Mouse (Mus musculus): ENCODE results near the gene Hist1h2ae. TPM values are rescaled to one million over a fixed set of nuclear protein-coding genes. Genes with fewer than 3 reads are reported as not detected.
"Not testable (repeated sequence)": the region's sequence is repeated elsewhere in the genome, so short reads cannot be mapped to it uniquely, and the experiment has no call there.

Gene Hist1h2ae
- polyA plus RNA-seq, 1 experiment, result 5.0 TPM

- peak within 1 kb of the TSS; percentile 95 for H3K9ac ChIP-seq (ENCODE audit: low read depth, poor library complexity, severe bottlenecking)
- H3K4me3 ChIP-seq (ENCODE audit: low read depth, low read length), result peak within 1 kb of the TSS; percentile 68
- TF ChIP-seq POLR2A (IDR thresholded peaks at IDR 0.05; ENCODE audit: insufficient read depth, low read length) (peak; percentile 100), EP300 (IDR thresholded peaks at IDR 0.05; ENCODE audit: insufficient read depth, low read depth, low read length) (peak; percentile 72), CTCF (IDR thresholded peaks at IDR 0.05; ENCODE audit: low read depth, low read length) (no peak)
- H3K36me3 ChIP-seq (ENCODE audit: control insufficient read depth, insufficient read depth, low read length, poor library complexity, severe bottlenecking), result no peaks in the 10 kb centered on the region
- H3K9me3 ChIP-seq (replicated peaks; ENCODE audit: control insufficient read depth, insufficient read depth, low read length, poor library complexity, severe bottlenecking), result no peaks in the 10 kb centered on the region
- H3K27ac ChIP-seq (ENCODE audit: insufficient read depth, low read length), result peak within 1 kb of the TSS; percentile 64
- H3K27me3 ChIP-seq (ENCODE audit: control insufficient read depth, insufficient read depth, low read length, poor library complexity, severe bottlenecking), result no peaks in the 10 kb centered on the region
- H3K4me1 ChIP-seq (ENCODE audit: control insufficient read depth, insufficient read depth, low read length), result no peaks in the 10 kb centered on the region
These were observed 10.6 kb upstream of the Hist1h2ae start, which contains the start of gene Hist1h4d for GRCm38 (mm10) chr13:23581408-23582218. Gene Hist1h4d, plus strand, starts transcription at chr13:23581598.

GRCm38 (mm10) chr13:23577835-23578234, 6.8 kb upstream of the Hist1h2ae start:
- no peak overlapping the region for H3K27ac ChIP-seq (ENCODE audit: insufficient read depth, low read length)
- no peaks in the 10 kb centered on the region for H3K4me1 ChIP-seq (ENCODE audit: control insufficient read depth, insufficient read depth, low read length)
- no peaks in the 10 kb centered on the region for H3K27me3 ChIP-seq (ENCODE audit: control insufficient read depth, insufficient read depth, low read length, poor library complexity, severe bottlenecking)
- H3K9me3 ChIP-seq (replicated peaks; ENCODE audit: control insufficient read depth, insufficient read depth, low read length, poor library complexity, severe bottlenecking), result no peaks in the 10 kb centered on the region
- TF ChIP-seq CTCF (IDR thresholded peaks at IDR 0.05; ENCODE audit: low read depth, low read length) (no peak), POLR2A (IDR thresholded peaks at IDR 0.05; ENCODE audit: insufficient read depth, low read length) (no peak), EP300 (IDR thresholded peaks at IDR 0.05; ENCODE audit: insufficient read depth, low read depth, low read length) (no peak)
- no peak overlapping the region for H3K4me3 ChIP-seq (ENCODE audit: low read depth, low read length)
- no peak overlapping the region for H3K9ac ChIP-seq (ENCODE audit: low read depth, poor library complexity, severe bottlenecking)
- no peaks in the 10 kb centered on the region for H3K36me3 ChIP-seq (ENCODE audit: control insufficient read depth, insufficient read depth, low read length, poor library complexity, severe bottlenecking)

GRCm38 (mm10) chr13:23576906-23577639, 6.1 kb upstream of the Hist1h2ae start:
- H3K27me3 ChIP-seq (ENCODE audit: control insufficient read depth, insufficient read depth, low read length, poor library complexity, severe bottlenecking), result no peaks in the 10 kb centered on the region
- TF ChIP-seq EP300 (IDR thresholded peaks at IDR 0.05; ENCODE audit: insufficient read depth, low read depth, low read length), result no peak
- TF ChIP-seq CTCF (IDR thresholded peaks at IDR 0.05; ENCODE audit: low read depth, low read length), result no peak
- no peak for TF ChIP-seq POLR2A (IDR thresholded peaks at IDR 0.05; ENCODE audit: insufficient read depth, low read length)

GRCm38 (mm10) chr13:23576351-23576881, 5.4 kb upstream of the Hist1h2ae start:
- no peaks in the 10 kb centered on the region for H3K4me1 ChIP-seq (ENCODE audit: control insufficient read depth, insufficient read depth, low read length)
- H3K36me3 ChIP-seq (ENCODE audit: control insufficient read depth, insufficient read depth, low read length, poor library complexity, severe bottlenecking), result no peaks in the 10 kb centered on the region
- H3K4me3 ChIP-seq (ENCODE audit: low read depth, low read length), result peak overlapping the region; percentile 72
- H3K9me3 ChIP-seq (replicated peaks; ENCODE audit: control insufficient read depth, insufficient read depth, low read length, poor library complexity, severe bottlenecking), result no peaks in the 10 kb centered on the region
- H3K27me3 ChIP-seq (ENCODE audit: control insufficient read depth, insufficient read depth, low read length, poor library complexity, severe bottlenecking), result no peaks in the 10 kb centered on the region
- peak overlapping the region; percentile 79 for H3K9ac ChIP-seq (ENCODE audit: low read depth, poor library complexity, severe bottlenecking)
- TF ChIP-seq POLR2A (IDR thresholded peaks at IDR 0.05; ENCODE audit: insufficient read depth, low read length), result no peak
- no peak for TF ChIP-seq EP300 (IDR thresholded peaks at IDR 0.05; ENCODE audit: insufficient read depth, low read depth, low read length)
- TF ChIP-seq CTCF (IDR thresholded peaks at IDR 0.05; ENCODE audit: low read depth, low read length), result no peak
- H3K27ac ChIP-seq (ENCODE audit: insufficient read depth, low read length), result peak overlapping the region; percentile 93

More at GRCm38 (mm10) chr13:23576906-23577639, 6.1 kb upstream of the Hist1h2ae start:
- Histone ChIP-seq H3K27ac (ENCODE audit: insufficient read depth, low read length) (peak overlapping the region; percentile 93), H3K4me3 (ENCODE audit: low read depth, low read length) (peak overlapping the region; percentile 72; the same call in 1 of the 2 replicates), H3K9me3 (replicated peaks; ENCODE audit: control insufficient read depth, insufficient read depth, low read length, poor library complexity, severe bottlenecking) (no peaks in the 10 kb centered on the region), H3K4me1 (ENCODE audit: control insufficient read depth, insufficient read depth, low read length) (no peaks in the 10 kb centered on the region), H3K36me3 (ENCODE audit: control insufficient read depth, insufficient read depth, low read length, poor library complexity, severe bottlenecking) (no peaks in the 10 kb centered on the region), H3K9ac (ENCODE audit: low read depth, poor library complexity, severe bottlenecking) (peak overlapping the region; percentile 79)

- H3K27ac ChIP-seq (ENCODE audit: insufficient read depth, low read length), result peak overlapping the region; percentile 58; the same call in 1 of the 2 replicates
- H3K36me3 ChIP-seq (ENCODE audit: control insufficient read depth, insufficient read depth, low read length, poor library complexity, severe bottlenecking), result not testable (repeated sequence)
- peak; percentile 81 for TF ChIP-seq POLR2A (IDR thresholded peaks at IDR 0.05; ENCODE audit: insufficient read depth, low read length)
These were observed 4.9 kb upstream of the Hist1h2ae start for GRCm38 (mm10) chr13:23575864-23576313.

More at GRCm38 (mm10) chr13:23575864-23576313, 4.9 kb upstream of the Hist1h2ae start:
- H3K27me3 ChIP-seq (ENCODE audit: control insufficient read depth, insufficient read depth, low read length, poor library complexity, severe bottlenecking); H3K9me3 ChIP-seq (replicated peaks; ENCODE audit: control insufficient read depth, insufficient read depth, low read length, poor library complexity, severe bottlenecking); H3K4me1 ChIP-seq (ENCODE audit: control insufficient read depth, insufficient read depth, low read length): not testable (repeated sequence)
- Histone ChIP-seq H3K9ac (ENCODE audit: low read depth, poor library complexity, severe bottlenecking) (peak overlapping the region; percentile 79), H3K4me3 (ENCODE audit: low read depth, low read length) (peak overlapping the region; percentile 85)

All from ES-Bruce4 (cell line).